Mouse (Mus musculus) testis, adult 2 months (tissue): ENCODE measurements at regions not wholly inside any gene's neighbourhood (a gene's known extent, or its start where the extent isn't known, plus 50 kb on each side); places are given as distances from the start of the nearest gene placed in this dataset.

Source experiments
- CTCF ChIP-seq: fragments of 200-500 bp; IDR thresholded peaks from 2 replicates; pipeline ENCODE4 v1.5.1; 2012; ENCODE audit warnings: low read depth, mild to moderate bottlenecking, inconsistent platforms, low read length, moderate library complexity; ENCODE audit not compliant: control insufficient read depth, insufficient read depth, insufficient replicate concordance
- POLR2A ChIP-seq: fragments of 200-500 bp; IDR thresholded peaks from 2 replicates; pipeline ENCODE4 v1.6.1; 2012; ENCODE audit warnings: low read depth, mild to moderate bottlenecking, inconsistent platforms, low read length, moderate library complexity; ENCODE audit not compliant: control insufficient read depth

- no peak for TF ChIP-seq CTCF
- no peak for TF ChIP-seq POLR2A
These were observed 161.6 kb downstream of the 9530068E07Rik start for GRCm38 (mm10) chr11:52557836-52558235.
